Mouse (Mus musculus) lung, postnatal 10 days (tissue): ENCODE data around the gene Tns3.

ENCODE experiments used
- DNase-seq: peaks from one replicate; pipeline ENCODE4 v3.0.0; 2021

The Tns3 gene

GRCm38 (mm10) chr11:8679221-8679620, 14.9 kb upstream of the Tns3 start:
- no peak for DNase-seq

GRCm38 (mm10) chr11:8678260-8678995, 14.1 kb upstream of the Tns3 start:
- DNase-seq: peak; percentile 44

GRCm38 (mm10) chr11:8675701-8676474, 11.6 kb upstream of the Tns3 start:
- no peak for DNase-seq

DNA sequence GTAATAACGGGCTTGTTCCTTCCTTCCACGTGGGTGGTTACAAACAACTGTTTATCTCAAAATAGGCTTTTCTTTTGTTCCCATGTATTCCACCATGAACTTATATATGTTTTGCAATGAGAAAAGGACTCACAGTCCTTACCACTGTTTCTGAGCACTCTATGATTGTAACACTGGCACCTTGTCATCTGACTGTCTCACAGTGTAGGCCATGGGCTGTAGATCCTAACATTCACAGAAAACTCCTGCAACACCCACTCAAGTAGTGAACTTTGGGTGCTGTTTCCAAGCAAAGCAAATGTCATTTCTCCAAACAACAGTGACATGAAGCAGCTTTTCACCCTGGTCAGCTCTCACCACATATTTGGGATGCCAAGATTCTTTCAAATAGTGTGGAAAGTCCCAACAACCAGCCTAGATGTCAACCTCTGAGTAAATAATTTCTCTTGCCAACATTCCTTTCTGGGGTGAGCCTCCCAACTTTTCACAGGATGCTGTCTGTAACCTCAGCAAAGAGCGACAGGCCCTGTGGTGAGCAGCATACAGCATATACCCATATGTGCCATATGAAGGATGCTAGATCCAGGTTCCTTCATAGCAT, 10.3 kb upstream of the Tns3 start:
- peak; percentile 70 for DNase-seq

GRCm38 (mm10) chr11:8671698-8672097, 7.4 kb upstream of the Tns3 start:
- DNase-seq: no peak

GRCm38 (mm10) chr11:8669138-8669537, 4.8 kb upstream of the Tns3 start:
- DNase-seq: no peak

DNA sequence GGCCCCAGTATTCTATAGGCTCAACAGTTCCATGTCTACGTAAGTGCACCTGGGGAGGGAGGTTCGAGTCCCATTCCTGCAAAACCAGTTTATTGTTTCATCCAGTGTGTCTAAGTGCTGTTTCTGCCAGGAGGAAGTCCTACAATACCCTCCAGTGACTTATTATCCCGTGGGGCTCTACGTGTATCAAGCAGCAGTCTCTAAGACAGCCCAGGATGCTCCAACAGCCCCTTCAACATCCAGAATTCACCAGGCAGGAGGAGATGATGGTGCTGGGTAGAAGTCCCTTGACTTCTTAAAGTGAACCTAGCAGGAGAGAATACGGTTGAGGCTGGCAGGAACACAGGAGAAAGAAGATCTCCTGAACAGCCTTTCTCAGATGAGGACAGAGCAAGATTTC, 462 bp upstream of the Tns3 start:
- DNase-seq: no peak

GRCm38 (mm10) chr11:8663444-8664392, 617 bp downstream of the Tns3 start:
- peak; percentile 63 for DNase-seq

- DNase-seq: peak; percentile 67
Measured at GRCm38 (mm10) chr11:8662706-8663429, 1.5 kb downstream of the Tns3 start.

DNA sequence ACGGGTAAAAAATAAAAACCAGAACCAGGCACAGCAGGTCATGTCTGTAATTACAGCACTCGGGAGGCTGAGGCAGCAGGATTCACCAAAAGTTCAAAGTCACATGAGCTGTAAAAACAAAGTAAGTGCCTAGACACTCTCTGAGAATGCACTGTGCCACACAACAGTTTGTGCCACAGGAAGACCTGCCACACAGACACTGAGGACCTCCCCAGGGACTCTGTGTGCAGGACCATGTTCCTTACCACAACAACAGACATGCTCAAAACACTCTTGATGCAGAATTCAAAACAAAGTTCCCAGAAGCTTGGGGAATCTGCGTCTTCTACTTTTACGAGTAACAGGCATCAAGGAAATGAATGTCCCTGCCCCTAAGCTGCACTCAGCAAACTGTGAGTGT, 3.4 kb downstream of the Tns3 start:
- DNase-seq: no peak

- no peak for DNase-seq
Measured at GRCm38 (mm10) chr11:8659851-8660250, 4.5 kb downstream of the Tns3 start.

DNA sequence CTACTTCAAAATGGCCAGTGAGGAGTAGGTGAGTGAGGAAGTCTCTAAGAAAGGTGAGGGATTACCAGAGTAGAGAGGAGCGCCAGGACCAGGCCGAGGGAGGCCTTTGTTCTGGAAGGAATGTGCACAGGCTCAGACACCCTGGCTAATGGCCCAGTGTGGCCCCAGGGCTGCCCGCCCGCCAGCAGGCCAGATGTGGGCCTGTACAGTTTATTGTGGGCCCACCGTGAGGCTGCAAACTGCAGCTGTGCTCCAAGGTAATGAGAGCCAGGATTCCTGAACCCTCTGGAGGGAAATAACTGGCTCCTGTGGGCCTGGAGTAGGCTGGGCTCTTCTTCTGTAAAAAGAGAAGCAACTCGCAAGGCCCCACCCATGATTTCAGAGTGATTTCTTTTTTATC, 5.3 kb downstream of the Tns3 start:
- no peak for DNase-seq

DNA sequence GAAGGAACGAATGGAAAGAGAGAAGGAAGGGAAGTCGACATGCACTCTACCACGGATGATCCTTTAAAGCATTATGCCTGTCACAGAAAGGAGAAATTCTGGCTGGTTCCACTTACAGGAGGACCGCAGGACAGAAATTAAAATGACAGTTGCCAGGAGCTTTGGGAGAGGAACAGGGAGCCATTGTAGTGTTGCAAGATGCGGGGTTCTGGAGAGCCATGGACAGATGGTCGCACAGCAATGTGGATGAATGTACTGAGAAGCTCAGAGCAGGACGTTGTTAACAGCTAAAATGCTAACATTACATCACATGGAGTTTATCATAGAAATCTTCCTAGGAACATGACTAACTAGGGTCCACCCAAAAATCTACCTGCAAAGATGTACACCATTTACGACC, 6.8 kb downstream of the Tns3 start:
- no peak for DNase-seq

GRCm38 (mm10) chr11:8656448-8657393, 7.6 kb downstream of the Tns3 start:
- DNase-seq: no peak

DNA sequence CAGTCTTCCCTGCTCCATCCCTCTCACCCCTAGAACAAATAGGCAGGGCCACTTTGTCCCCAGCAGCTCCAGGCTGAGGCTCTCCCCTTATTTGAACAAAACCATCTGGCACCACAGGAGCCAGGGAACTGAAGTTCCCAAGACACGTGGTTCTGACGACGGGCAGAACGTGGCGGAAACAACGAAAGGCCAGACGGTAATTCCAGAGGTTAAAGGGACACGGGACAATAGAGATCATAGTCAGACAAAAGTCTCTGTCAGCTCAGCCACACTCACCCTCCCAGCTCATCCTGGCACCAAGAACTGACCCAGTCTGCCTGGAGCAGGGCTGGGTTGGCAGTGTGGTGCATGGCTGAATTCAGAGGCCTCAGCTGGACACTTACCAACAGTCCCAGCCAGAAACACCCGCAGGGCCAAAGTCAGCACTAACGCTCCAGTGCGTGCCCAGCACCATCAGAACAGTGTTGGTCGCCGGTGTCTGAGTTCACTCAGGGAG, 10.5 kb downstream of the Tns3 start:
- peak; percentile 66 for DNase-seq

- no peak for DNase-seq
Measured at GRCm38 (mm10) chr11:8652792-8653645, 11.3 kb downstream of the Tns3 start.

DNA sequence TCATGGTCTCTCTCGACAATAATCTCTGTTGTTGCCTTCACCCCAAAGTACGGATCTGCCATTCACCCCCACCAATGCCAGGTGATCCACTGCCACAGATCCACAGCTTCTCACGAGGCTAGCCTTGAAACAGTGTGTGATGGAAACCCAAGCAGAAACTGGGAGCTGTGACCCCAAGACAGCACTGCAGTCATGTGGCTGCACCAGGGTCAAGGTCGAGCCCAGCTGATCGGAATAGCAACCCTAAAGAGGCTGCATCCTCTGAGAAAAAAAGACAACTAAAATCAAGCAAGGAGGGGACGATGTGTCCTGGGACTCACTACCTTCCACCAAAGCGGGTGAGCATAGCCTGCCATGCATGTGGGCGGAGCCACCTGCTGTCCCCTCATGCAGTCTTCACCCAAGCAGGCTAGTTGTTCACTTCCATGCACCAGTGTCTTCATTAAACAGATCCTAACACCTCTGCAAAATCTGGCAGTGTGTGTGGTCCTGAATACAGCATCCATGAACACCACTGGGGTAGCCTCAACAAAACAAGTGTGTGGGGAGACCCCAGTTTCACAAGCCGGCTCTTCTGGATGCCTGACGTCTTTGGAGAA, 12.1 kb downstream of the Tns3 start:
- no peak for DNase-seq

GRCm38 (mm10) chr11:8651448-8652035, 12.8 kb downstream of the Tns3 start:
- no peak for DNase-seq

GRCm38 (mm10) chr11:8645609-8646008, 18.7 kb downstream of the Tns3 start:
- DNase-seq: no peak
